13 mouse cellular contexts compared by ENCODE assay signal in the genomic region with DNA sequence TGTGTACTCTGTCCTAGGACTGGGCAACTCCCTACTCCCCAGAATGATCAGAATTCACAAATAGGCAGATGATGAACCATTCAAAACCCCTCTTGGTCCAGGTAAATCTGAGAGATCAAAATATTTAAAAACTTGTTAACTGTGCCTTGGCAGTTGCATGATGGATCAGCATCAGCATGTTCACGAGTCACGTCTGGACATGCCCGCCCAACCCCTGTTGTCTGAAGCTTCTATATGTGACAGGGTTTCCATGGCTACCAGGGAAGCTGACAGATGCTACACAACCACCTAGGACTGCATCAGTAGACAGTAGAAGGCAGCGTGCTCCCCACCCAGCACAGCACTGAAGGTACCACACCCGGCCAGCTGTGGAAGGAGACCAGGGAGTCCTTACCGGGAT. TPM values are rescaled to one million over a fixed set of nuclear protein-coding genes. Genes with fewer than 3 reads are reported as not detected.
A peak's percentile ranks its signal among the peaks of the same experiment; 100 is the strongest.
DNase-seq lines count a peak whose midpoint lies in the region; ATAC-seq and TF ChIP-seq lines count a peak whose summit lies in the region.
"Had no signal": no experiment of that assay in that cellular context is flagged by ENCODE, and none has a peak within 500 bp of the region (broad histone marks: within the 10 kb centered on the region; RNA-seq: fewer than 3 reads in every experiment).

No protein-coding gene starts in this region.

- peak overlapping the region; percentile 82 for H3K27ac ChIP-seq in forebrain, embryonic 10.5 days
- no peak overlapping the region for H3K27ac ChIP-seq in forebrain, embryonic 15.5 days (replicated peaks)
- H3K27ac ChIP-seq in midbrain, embryonic 12.5 days (replicated peaks) = peak overlapping the region; percentile 84
- H3K27ac ChIP-seq in midbrain, postnatal 0 days (ENCODE audit: low read depth, low read length) = no peak overlapping the region
- H3K27ac ChIP-seq in embryonic facial prominence, embryonic 14.5 days (replicated peaks; ENCODE audit: low read depth, low read length) = 0 out of 2 replicates have a peak overlapping the region, but pooled peaks have one; percentile 46
- H3K27ac ChIP-seq in limb, embryonic 12.5 days = 0 out of 2 replicates have a peak overlapping the region, but pooled peaks have one; percentile 67
- H3K27ac ChIP-seq: neural tube, embryonic 12.5 days had no signal

- peaks cover 4% of the 10 kb centered on the region; the same call in 1 of the 2 replicates for H3K27me3 ChIP-seq in forebrain, embryonic 10.5 days (ENCODE audit: poor library complexity, severe bottlenecking)
- H3K27me3 ChIP-seq in forebrain, embryonic 15.5 days = no peaks in the 10 kb centered on the region
- no peaks in the 10 kb centered on the region for H3K27me3 ChIP-seq in midbrain, embryonic 12.5 days
- no peaks in the 10 kb centered on the region for H3K27me3 ChIP-seq in midbrain, postnatal 0 days (ENCODE audit: insufficient read depth, low read length)
- no peaks in the 10 kb centered on the region for H3K27me3 ChIP-seq in embryonic facial prominence, embryonic 14.5 days (replicated peaks; ENCODE audit: control insufficient read depth, insufficient read depth, low read length)
- no peaks in the 10 kb centered on the region for H3K27me3 ChIP-seq in limb, embryonic 12.5 days
- H3K27me3 ChIP-seq: neural tube, embryonic 12.5 days had no signal

- H3K4me3 ChIP-seq in forebrain, embryonic 10.5 days = no peak overlapping the region
- no peak overlapping the region for H3K4me3 ChIP-seq in forebrain, embryonic 15.5 days
- H3K4me3 ChIP-seq in midbrain, embryonic 12.5 days = no peak overlapping the region
- no peak overlapping the region for H3K4me3 ChIP-seq in midbrain, postnatal 0 days (ENCODE audit: low read depth, low read length)
- no peak overlapping the region for H3K4me3 ChIP-seq in embryonic facial prominence, embryonic 14.5 days (ENCODE audit: low read depth, low read length)
- no peak overlapping the region for H3K4me3 ChIP-seq in limb, embryonic 12.5 days (replicated peaks)
- H3K4me3 ChIP-seq: neural tube, embryonic 12.5 days had no signal

- no peak overlapping the region for H3K4me2 ChIP-seq in forebrain, embryonic 15.5 days (replicated peaks)
- H3K4me2 ChIP-seq in midbrain, embryonic 12.5 days (replicated peaks) = no peak overlapping the region
- no peak overlapping the region for H3K4me2 ChIP-seq in midbrain, postnatal 0 days (ENCODE audit: low read depth, low read length, poor library complexity, severe bottlenecking)
- no peak overlapping the region for H3K4me2 ChIP-seq in embryonic facial prominence, embryonic 14.5 days (ENCODE audit: low read depth, low read length)
- H3K4me2 ChIP-seq in limb, embryonic 12.5 days = no peak overlapping the region
- H3K4me2 ChIP-seq: heart, embryonic 11.5 days; neural tube, embryonic 12.5 days had no signal

- H3K9ac ChIP-seq in forebrain, embryonic 15.5 days (replicated peaks) = no peak overlapping the region
- H3K9ac ChIP-seq in midbrain, embryonic 12.5 days (replicated peaks) = no peak overlapping the region
- no peak overlapping the region for H3K9ac ChIP-seq in midbrain, postnatal 0 days (replicated peaks; ENCODE audit: low read length, poor library complexity, severe bottlenecking)
- no peak overlapping the region for H3K9ac ChIP-seq in embryonic facial prominence, embryonic 14.5 days (ENCODE audit: low read depth, low read length)
- H3K9ac ChIP-seq in limb, embryonic 12.5 days (replicated peaks) = no peak overlapping the region
- H3K9ac ChIP-seq: neural tube, embryonic 12.5 days had no signal

- ATAC-seq in forebrain, embryonic 15.5 days (replicated peaks) = no peak
- ATAC-seq in midbrain, embryonic 12.5 days (ENCODE audit: low FRiP score, low read depth) = no peak
- ATAC-seq in midbrain, postnatal 0 days (ENCODE audit: low FRiP score) = no peak
- ATAC-seq in embryonic facial prominence, embryonic 14.5 days (ENCODE audit: low read depth) = 0 out of 2 replicates have a peak, but pooled peaks have one; percentile 48
- no peak for ATAC-seq in limb, embryonic 12.5 days (ENCODE audit: insufficient number of reproducible peaks, insufficient read depth, low FRiP score, low TSS enrichment, low read depth)

- H3K4me1 ChIP-seq in forebrain, embryonic 10.5 days = peaks cover 55% of the 10 kb centered on the region
- H3K4me1 ChIP-seq in forebrain, embryonic 15.5 days = peaks cover 20% of the 10 kb centered on the region
- H3K4me1 ChIP-seq in midbrain, embryonic 12.5 days = peaks cover 47% of the 10 kb centered on the region
- no peaks in the 10 kb centered on the region for H3K4me1 ChIP-seq in midbrain, postnatal 0 days (ENCODE audit: insufficient read depth, low read length)
- no peaks in the 10 kb centered on the region for H3K4me1 ChIP-seq in embryonic facial prominence, embryonic 14.5 days (ENCODE audit: control insufficient read depth, insufficient read depth, low read length)
- peaks cover 24% of the 10 kb centered on the region for H3K4me1 ChIP-seq in limb, embryonic 12.5 days (replicated peaks)

- 82% methylated on average over 6 of the region's 6 CpGs for WGBS in forebrain, embryonic 10.5 days
- 73% methylated on average over 6 of the region's 6 CpGs for WGBS in forebrain, embryonic 15.5 days
- WGBS in midbrain, embryonic 12.5 days = 65% methylated on average over 6 of the region's 6 CpGs
- 60% methylated on average over 6 of the region's 6 CpGs for WGBS in midbrain, postnatal 0 days
- WGBS in embryonic facial prominence, embryonic 14.5 days = 70% methylated on average over 6 of the region's 6 CpGs
- 85% methylated on average over 6 of the region's 6 CpGs for WGBS in limb, embryonic 12.5 days

- no peak for DNase-seq in forebrain, embryonic 10.5 days (ENCODE audit: extremely low spot score, low spot score)
- no peak for DNase-seq in midbrain, postnatal 0 days (ENCODE audit: low spot score)
- DNase-seq in embryonic facial prominence, embryonic 14.5 days (ENCODE audit: low spot score) = peak; percentile 68
- no peak for DNase-seq in natural killer cell, adult 2 months (ENCODE audit: low spot score in 2 of 2)
- no peak for DNase-seq in urinary bladder, adult 2 months (ENCODE audit: low spot score)
- DNase-seq: cerebellum, adult 9-11 months; left cerebral cortex, postnatal 4 days had no signal

- H3K36me3 ChIP-seq in forebrain, embryonic 10.5 days (replicated peaks) = peaks cover 57% of the 10 kb centered on the region
- peaks cover 35% of the 10 kb centered on the region for H3K36me3 ChIP-seq in forebrain, embryonic 15.5 days
- peaks cover 45% of the 10 kb centered on the region for H3K36me3 ChIP-seq in midbrain, embryonic 12.5 days
- peaks cover 33% of the 10 kb centered on the region for H3K36me3 ChIP-seq in midbrain, postnatal 0 days (ENCODE audit: insufficient read depth, low read length)
- peaks cover 81% of the 10 kb centered on the region for H3K36me3 ChIP-seq in embryonic facial prominence, embryonic 14.5 days (ENCODE audit: control insufficient read depth, insufficient read depth, low read length)
- peaks cover 76% of the 10 kb centered on the region for H3K36me3 ChIP-seq in limb, embryonic 12.5 days

- no peak for TF ChIP-seq CTCF in midbrain, postnatal 0 days (IDR thresholded peaks at IDR 0.05)

- H3K9me3 ChIP-seq in forebrain, embryonic 10.5 days = no peaks in the 10 kb centered on the region
- no peaks in the 10 kb centered on the region for H3K9me3 ChIP-seq in forebrain, embryonic 15.5 days
- H3K9me3 ChIP-seq in midbrain, embryonic 12.5 days = no peaks in the 10 kb centered on the region
- H3K9me3 ChIP-seq in midbrain, postnatal 0 days (ENCODE audit: low read length) = no peaks in the 10 kb centered on the region
- H3K9me3 ChIP-seq in embryonic facial prominence, embryonic 14.5 days (ENCODE audit: control insufficient read depth, low read length) = no peaks in the 10 kb centered on the region
- no peaks in the 10 kb centered on the region for H3K9me3 ChIP-seq in limb, embryonic 12.5 days
- H3K9me3 ChIP-seq: neural tube, embryonic 12.5 days had no signal

RNA-seq across cellular contexts. Expression of gene Slc37a3, which starts 28.5 kb away (rescaled TPM):
- 38.8 and 41.0 TPM in 2 replicates for polyA plus RNA-seq in forebrain, embryonic 10.5 days (2016; fragmentation: Nextera tagmentation; extraction: Ambion mirVana)
- 60.4 and 69.5 TPM in 2 replicates for polyA plus RNA-seq in forebrain, embryonic 15.5 days (2015; fragmentation: Nextera tagmentation; extraction: Ambion mirVana)
- polyA plus RNA-seq in midbrain, embryonic 12.5 days (2016; fragmentation: Nextera tagmentation; extraction: Ambion mirVana) = 52.6 and 53.0 TPM in 2 replicates
- total RNA-seq in midbrain, postnatal 0 days (2014; rRNA removed) = 38.1 and 46.8 TPM in 2 replicates
- 54.6 and 55.4 TPM in 2 replicates for polyA plus RNA-seq in midbrain, postnatal 0 days (2015; fragmentation: Nextera tagmentation; extraction: Ambion mirVana)
- 56.9 and 57.3 TPM in 2 replicates for polyA plus RNA-seq in embryonic facial prominence, embryonic 14.5 days (2014; fragmentation: Nextera tagmentation; extraction: Ambion mirVana)
- polyA plus RNA-seq in limb, embryonic 12.5 days (2016; fragmentation: Nextera tagmentation; extraction: Ambion mirVana) = 55.7 and 60.3 TPM in 2 replicates
- polyA plus RNA-seq in urinary bladder, adult 2 months (2012; rRNA removed) = 28.9 and 30.4 TPM in 2 replicates

RNA-seq across cellular contexts. Expression of gene Rab19, which starts 32.0 kb away (rescaled TPM):
- polyA plus RNA-seq in forebrain, embryonic 10.5 days (2016; fragmentation: Nextera tagmentation; extraction: Ambion mirVana) = 0.48 and 0.67 TPM in 2 replicates
- polyA plus RNA-seq in forebrain, embryonic 15.5 days (2015; fragmentation: Nextera tagmentation; extraction: Ambion mirVana) = 0.15 and 0.20 TPM in 2 replicates
- 0.20 and 0.26 TPM in 2 replicates for polyA plus RNA-seq in midbrain, embryonic 12.5 days (2016; fragmentation: Nextera tagmentation; extraction: Ambion mirVana)
- 0.24 TPM in 1 of 2 replicates, not detected in the other for total RNA-seq in midbrain, postnatal 0 days (2014; rRNA removed)
- 0.25 TPM in 1 of 2 replicates, not detected in the other for polyA plus RNA-seq in midbrain, postnatal 0 days (2015; fragmentation: Nextera tagmentation; extraction: Ambion mirVana)
- 0.93 and 1.8 TPM in 2 replicates for polyA plus RNA-seq in embryonic facial prominence, embryonic 14.5 days (2014; fragmentation: Nextera tagmentation; extraction: Ambion mirVana)
- polyA plus RNA-seq in limb, embryonic 12.5 days (2016; fragmentation: Nextera tagmentation; extraction: Ambion mirVana) = 0.74 and 0.81 TPM in 2 replicates
- 7.8 and 8.3 TPM in 2 replicates for polyA plus RNA-seq in urinary bladder, adult 2 months (2012; rRNA removed)
- total RNA-seq: adrenal gland, adult 18-20 months; left cerebral cortex, postnatal 4 days had no signal

Comparison
In these comparisons a context has a peak if more than half of its experiments do, and no peak if none do; other contexts are left out.
1. H3K27ac ChIP-seq: peak in forebrain, embryonic 10.5 days (single experiment), midbrain, embryonic 12.5 days (single experiment), embryonic facial prominence, embryonic 14.5 days (single experiment) and limb, embryonic 12.5 days (single experiment); none in forebrain, embryonic 15.5 days (single experiment) and midbrain, postnatal 0 days (single experiment).